Mouse (Mus musculus) heart, embryonic 15.5 days (tissue): ENCODE data around the gene Ptbp3. TPM values are rescaled to one million over a fixed set of nuclear protein-coding genes. Genes with fewer than 3 reads are reported as not detected.
A peak's percentile ranks its signal among the peaks of the same experiment; 100 is the strongest.

Source experiments
- ATAC-seq: fragments of 200-750 bp; cut with Nextera tagmentation; replicated peaks from 2 replicates; pipeline ENCODE4 v1.8.0; 2017; ENCODE audit warnings: low read depth, moderate TSS enrichment; ENCODE audit not compliant: insufficient number of reproducible peaks, insufficient read depth, low FRiP score
- H3K27ac ChIP-seq: fragments of 300-500 bp; sonication (generic); 2 replicates; pipeline ENCODE4 v1.5.1; 2015; ENCODE audit warnings: mild to moderate bottlenecking, inconsistent platforms
- H3K27me3 ChIP-seq: fragments of 300-500 bp; sonication (generic); 2 replicates; pipeline ENCODE4 v1.6.1; 2015; ENCODE audit warnings: inconsistent platforms
- H3K36me3 ChIP-seq: fragments of 300-500 bp; sonication (generic); 2 replicates; pipeline ENCODE4 v1.6.1; 2015; ENCODE audit warnings: mild to moderate bottlenecking, inconsistent platforms
- H3K4me1 ChIP-seq: fragments of 300-500 bp; sonication (generic); replicated peaks from 2 replicates; pipeline ENCODE4 v1.6.1; 2015; ENCODE audit warnings: inconsistent platforms
- H3K4me2 ChIP-seq: fragments of 300-500 bp; sonication (generic); 2 replicates; pipeline ENCODE4 v1.6.1; 2015; ENCODE audit warnings: inconsistent platforms, mild to moderate bottlenecking, moderate library complexity
- H3K4me3 ChIP-seq: fragments of 300-500 bp; sonication (generic); 2 replicates; pipeline ENCODE4 v1.5.1; 2015; ENCODE audit warnings: mild to moderate bottlenecking, inconsistent platforms
- H3K9ac ChIP-seq: fragments of 300-500 bp; sonication (generic); 2 replicates; pipeline ENCODE4 v1.6.1; 2015; ENCODE audit warnings: mild to moderate bottlenecking, inconsistent platforms
- H3K9me3 ChIP-seq: fragments of 300-500 bp; sonication (generic); replicated peaks from 2 replicates; pipeline ENCODE4 v1.6.1; 2016; ENCODE audit warnings: inconsistent platforms
- WGBS: fragments of 180-500 bp; shearing (Covaris S2); methylation state at CpG from one replicate; pipeline ENCODE4 v1.1.7; 2015; ENCODE audit warnings: mixed read lengths; 5-methylcytosine and 5-hydroxymethylcytosine counted together
- polyA plus RNA-seq: library from polyadenylated mRNA; unstranded; fragments of >200 nt; fragmentation: Nextera tagmentation; extraction: Ambion mirVana; gene quantifications from 2 replicates; pipeline ENCODE4 v1.2.1, GENCODE M21; 2015

Gene Ptbp3
- polyA plus RNA-seq, 1 experiment from 2014 or later = 24.0 TPM

GRCm38 (mm10) chr4:59533268-59533667 lies 15.9 kb downstream of the Ptbp3 start:
- H3K4me3 ChIP-seq = no peak overlapping the region
- no peak for ATAC-seq
- no peak overlapping the region for H3K9ac ChIP-seq
- 11% methylated on average over 2 of the region's 2 CpGs for WGBS
- H3K4me2 ChIP-seq = no peak overlapping the region
- no peaks in the 10 kb centered on the region for H3K9me3 ChIP-seq
- H3K27me3 ChIP-seq = no peaks in the 10 kb centered on the region
- H3K36me3 ChIP-seq = no peaks in the 10 kb centered on the region
- 0 out of 2 replicates have a peak overlapping the region, but pooled peaks have one; percentile 47 for H3K27ac ChIP-seq
- peaks cover 8% of the 10 kb centered on the region for H3K4me1 ChIP-seq

GRCm38 (mm10) chr4:59531172-59531571 lies 18.0 kb downstream of the Ptbp3 start:
- H3K27ac ChIP-seq = no peak overlapping the region
- ATAC-seq = no peak
- no peaks in the 10 kb centered on the region for H3K36me3 ChIP-seq
- no peaks in the 10 kb centered on the region for H3K9me3 ChIP-seq
- no peaks in the 10 kb centered on the region for H3K27me3 ChIP-seq
- H3K4me2 ChIP-seq = no peak overlapping the region
- no peak overlapping the region for H3K4me3 ChIP-seq
- peaks cover 8% of the 10 kb centered on the region for H3K4me1 ChIP-seq
- no peak overlapping the region for H3K9ac ChIP-seq
- WGBS = 88% methylated on average over 1 of the region's 1 CpGs

- Histone ChIP-seq H3K9ac (no peak overlapping the region), H3K27me3 (no peaks in the 10 kb centered on the region), H3K27ac (no peak overlapping the region), H3K4me1 (no peaks in the 10 kb centered on the region), H3K4me2 (no peak overlapping the region), H3K36me3 (peaks cover 8% of the 10 kb centered on the region; the same call in 1 of the 2 replicates), H3K4me3 (no peak overlapping the region), H3K9me3 (no peaks in the 10 kb centered on the region)
- 86% methylated on average over 3 of the region's 3 CpGs for WGBS
- ATAC-seq = no peak
Measured at GRCm38 (mm10) chr4:59527470-59527869, 21.7 kb downstream of the Ptbp3 start.

- H3K9me3 ChIP-seq = no peaks in the 10 kb centered on the region
- peaks cover 8% of the 10 kb centered on the region; the same call in 1 of the 2 replicates for H3K36me3 ChIP-seq
- no peak overlapping the region for H3K4me2 ChIP-seq
- no peaks in the 10 kb centered on the region for H3K27me3 ChIP-seq
- H3K4me3 ChIP-seq = no peak overlapping the region
- H3K4me1 ChIP-seq = no peaks in the 10 kb centered on the region
- WGBS = 55% methylated on average over 2 of the region's 2 CpGs
- H3K9ac ChIP-seq = no peak overlapping the region
- ATAC-seq = no peak
- H3K27ac ChIP-seq = no peak overlapping the region
Measured at GRCm38 (mm10) chr4:59526728-59527127, 22.4 kb downstream of the Ptbp3 start.

- no peaks in the 10 kb centered on the region for H3K4me1 ChIP-seq
- no peak overlapping the region for H3K4me2 ChIP-seq
- ATAC-seq = no peak
- no peaks in the 10 kb centered on the region for H3K9me3 ChIP-seq
- H3K27me3 ChIP-seq = no peaks in the 10 kb centered on the region
- H3K27ac ChIP-seq = no peak overlapping the region
- no peak overlapping the region for H3K4me3 ChIP-seq
- WGBS = 74% methylated on average over 3 of the region's 3 CpGs
- peaks cover 8% of the 10 kb centered on the region; the same call in 1 of the 2 replicates for H3K36me3 ChIP-seq
- no peak overlapping the region for H3K9ac ChIP-seq
Measured at GRCm38 (mm10) chr4:59524875-59525274, 24.3 kb downstream of the Ptbp3 start.

- Histone ChIP-seq H3K9ac (no peak overlapping the region), H3K9me3 (no peaks in the 10 kb centered on the region), H3K36me3 (peaks cover 22% of the 10 kb centered on the region), H3K27me3 (no peaks in the 10 kb centered on the region), H3K4me1 (no peaks in the 10 kb centered on the region; the same call in 1 of the 2 replicates), H3K4me3 (no peak overlapping the region), H3K27ac (no peak overlapping the region), H3K4me2 (no peak overlapping the region)
- ATAC-seq = no peak
Measured at GRCm38 (mm10) chr4:59510321-59510720, 38.8 kb downstream of the Ptbp3 start.

GRCm38 (mm10) chr4:59509558-59509957 lies 39.6 kb downstream of the Ptbp3 start:
- H3K36me3 ChIP-seq = peaks cover 22% of the 10 kb centered on the region
- H3K9me3 ChIP-seq = no peaks in the 10 kb centered on the region
- no peak overlapping the region for H3K27ac ChIP-seq
- no peak overlapping the region for H3K9ac ChIP-seq
- no peaks in the 10 kb centered on the region for H3K27me3 ChIP-seq
- no peak overlapping the region for H3K4me3 ChIP-seq
- no peak for ATAC-seq
- H3K4me2 ChIP-seq = no peak overlapping the region
- no peaks in the 10 kb centered on the region; the same call in 1 of the 2 replicates for H3K4me1 ChIP-seq
- WGBS = 95% methylated on average over 2 of the region's 2 CpGs

- no peaks in the 10 kb centered on the region for H3K9me3 ChIP-seq
- no peak overlapping the region for H3K4me2 ChIP-seq
- 78% methylated on average over 2 of the region's 2 CpGs for WGBS
- peaks cover 25% of the 10 kb centered on the region for H3K36me3 ChIP-seq
- H3K4me3 ChIP-seq = no peak overlapping the region
- no peak overlapping the region for H3K9ac ChIP-seq
- no peak for ATAC-seq
- H3K4me1 ChIP-seq = no peaks in the 10 kb centered on the region; the same call in 1 of the 2 replicates
- H3K27me3 ChIP-seq = no peaks in the 10 kb centered on the region
- no peak overlapping the region for H3K27ac ChIP-seq
Measured at GRCm38 (mm10) chr4:59507766-59508165, 41.4 kb downstream of the Ptbp3 start.

- Histone ChIP-seq H3K27ac (no peak overlapping the region), H3K4me3 (no peak overlapping the region), H3K36me3 (peaks cover 18% of the 10 kb centered on the region), H3K9ac (no peak overlapping the region), H3K27me3 (no peaks in the 10 kb centered on the region), H3K4me1 (no peaks in the 10 kb centered on the region; the same call in 1 of the 2 replicates), H3K9me3 (no peaks in the 10 kb centered on the region), H3K4me2 (no peak overlapping the region)
- no peak for ATAC-seq
- WGBS = 94% methylated on average over 3 of the region's 3 CpGs
Measured at GRCm38 (mm10) chr4:59506704-59507103, 42.5 kb downstream of the Ptbp3 start.

GRCm38 (mm10) chr4:59505481-59505880 lies 43.7 kb downstream of the Ptbp3 start:
- Histone ChIP-seq H3K4me1 (no peaks in the 10 kb centered on the region; the same call in 1 of the 2 replicates), H3K9me3 (no peaks in the 10 kb centered on the region), H3K9ac (no peak overlapping the region), H3K4me2 (no peak overlapping the region), H3K4me3 (no peak overlapping the region), H3K27ac (no peak overlapping the region), H3K27me3 (no peaks in the 10 kb centered on the region), H3K36me3 (peaks cover 24% of the 10 kb centered on the region)
- ATAC-seq = no peak
- 87% methylated on average over 3 of the region's 3 CpGs for WGBS

- Histone ChIP-seq H3K9ac (no peak overlapping the region), H3K4me3 (no peak overlapping the region), H3K4me2 (no peak overlapping the region), H3K27me3 (no peaks in the 10 kb centered on the region), H3K4me1 (no peaks in the 10 kb centered on the region), H3K9me3 (no peaks in the 10 kb centered on the region), H3K27ac (no peak overlapping the region), H3K36me3 (peaks cover 38% of the 10 kb centered on the region)
- WGBS = 98% methylated on average over 2 of the region's 2 CpGs
- no peak for ATAC-seq
Measured at GRCm38 (mm10) chr4:59491097-59491496, 58.1 kb downstream of the Ptbp3 start.

GRCm38 (mm10) chr4:59471306-59471705 lies 77.9 kb downstream of the Ptbp3 start:
- Histone ChIP-seq H3K4me3 (no peak overlapping the region), H3K36me3 (no peaks in the 10 kb centered on the region; the same call in 1 of the 2 replicates), H3K27ac (no peak overlapping the region), H3K9ac (no peak overlapping the region), H3K4me2 (no peak overlapping the region), H3K27me3 (no peaks in the 10 kb centered on the region), H3K4me1 (peaks cover 6% of the 10 kb centered on the region), H3K9me3 (no peaks in the 10 kb centered on the region)
- ATAC-seq = no peak
